Comparison of ENCODE assay signal across 27 mouse cellular contexts in the genomic region with DNA sequence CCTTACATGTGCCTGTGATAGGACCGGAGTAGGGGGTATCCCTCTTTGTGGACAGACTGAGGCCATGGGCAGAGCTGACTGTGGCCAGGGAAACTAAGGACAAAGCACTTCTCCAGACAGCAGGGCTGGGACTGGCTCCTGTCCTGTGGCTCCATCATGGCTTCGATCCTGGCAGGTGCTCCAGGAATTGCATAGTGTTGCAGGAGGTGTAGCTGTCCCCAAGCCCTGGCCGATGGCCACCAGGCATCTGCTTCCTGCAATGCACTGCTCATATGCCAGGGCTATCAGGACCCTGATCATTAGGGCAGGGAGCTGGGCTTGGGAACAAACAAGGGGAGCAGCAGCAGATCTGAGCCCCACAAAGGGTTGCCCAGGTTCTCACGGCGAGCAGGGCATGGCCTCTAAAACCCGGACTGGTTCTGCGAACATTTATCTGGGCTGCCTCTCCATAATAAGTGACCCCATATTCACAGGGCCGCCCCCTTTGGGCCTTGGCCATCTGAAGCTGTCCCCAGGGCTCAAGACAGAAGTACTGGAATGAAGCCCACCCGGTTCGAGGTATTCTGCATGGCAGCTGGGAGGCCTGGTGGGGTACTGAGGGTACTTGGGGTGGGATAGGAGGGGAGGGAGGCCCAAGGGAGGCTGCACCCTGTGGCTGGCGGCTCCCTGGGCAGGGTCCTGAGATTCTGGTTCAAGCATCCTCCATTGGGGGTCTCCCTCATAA. TPM values are rescaled to one million over a fixed set of nuclear protein-coding genes. Genes with fewer than 3 reads are reported as not detected.
DNase-seq lines count a peak whose midpoint lies in the region; ATAC-seq and TF ChIP-seq lines count a peak whose summit lies in the region.
"Had no signal": no experiment of that assay in that cellular context is flagged by ENCODE, and none has a peak within 500 bp of the region (broad histone marks: within the 10 kb centered on the region; RNA-seq: fewer than 3 reads in every experiment).

No protein-coding gene starts in this region.

- H3K36me3 ChIP-seq in hindbrain, embryonic 13.5 days: peaks cover 62% of the 10 kb centered on the region
- peaks cover 27% of the 10 kb centered on the region for H3K36me3 ChIP-seq in hindbrain, embryonic 14.5 days (replicated peaks; ENCODE audit: control insufficient read depth, insufficient read depth)
- peaks cover 57% of the 10 kb centered on the region for H3K36me3 ChIP-seq in liver, embryonic 13.5 days
- peaks cover 5% of the 10 kb centered on the region for H3K36me3 ChIP-seq in liver, postnatal 0 days (replicated peaks; ENCODE audit: insufficient read depth, low read length)
- no peaks in the 10 kb centered on the region; the same call in 1 of the 2 replicates for H3K36me3 ChIP-seq in forebrain, embryonic 16.5 days (ENCODE audit: control insufficient read depth, insufficient read depth)

- no peak for TF ChIP-seq CTCF in liver, postnatal 0 days (IDR thresholded peaks at IDR 0.05; ENCODE audit: low read depth)

- ATAC-seq in hindbrain, embryonic 13.5 days (ENCODE audit: low FRiP score): no peak
- ATAC-seq in hindbrain, embryonic 14.5 days (ENCODE audit: low FRiP score): no peak
- no peak for ATAC-seq in liver, embryonic 13.5 days (ENCODE audit: low read depth)
- no peak for ATAC-seq in liver, postnatal 0 days
- no peak for ATAC-seq in forebrain, embryonic 16.5 days
- ATAC-seq: intestine, embryonic 15.5 days had no signal

- H3K4me2 ChIP-seq in hindbrain, embryonic 13.5 days: no peak overlapping the region
- no peak overlapping the region for H3K4me2 ChIP-seq in hindbrain, embryonic 14.5 days (replicated peaks)
- H3K4me2 ChIP-seq in liver, embryonic 13.5 days: no peak overlapping the region
- H3K4me2 ChIP-seq in liver, postnatal 0 days (ENCODE audit: low read depth, low read length): no peak overlapping the region
- H3K4me2 ChIP-seq in forebrain, embryonic 16.5 days (ENCODE audit: low read length): no peak overlapping the region
- H3K4me2 ChIP-seq: embryonic facial prominence, embryonic 12.5 days; intestine, embryonic 15.5 days; limb, embryonic 12.5 days; neural tube, embryonic 15.5 days had no signal

- H3K27ac ChIP-seq in hindbrain, embryonic 13.5 days: 0 out of 2 replicates have a peak overlapping the region, but pooled peaks have one; percentile 19
- H3K27ac ChIP-seq in hindbrain, embryonic 14.5 days: no peak overlapping the region
- H3K27ac ChIP-seq in liver, embryonic 13.5 days: peak overlapping the region; percentile 98
- no peak overlapping the region for H3K27ac ChIP-seq in liver, postnatal 0 days (ENCODE audit: low read depth)
- no peak overlapping the region for H3K27ac ChIP-seq in forebrain, embryonic 16.5 days (ENCODE audit: low read length)
- H3K27ac ChIP-seq: embryonic facial prominence, embryonic 12.5 days; gastrocnemius, adult 2 months; intestine, embryonic 15.5 days; limb, embryonic 12.5 days; midbrain, embryonic 10.5 days; neural tube, embryonic 15.5 days; stomach, postnatal 0 days had no signal

- H3K27me3 ChIP-seq in hindbrain, embryonic 13.5 days: peaks cover 7% of the 10 kb centered on the region
- no peaks in the 10 kb centered on the region for H3K27me3 ChIP-seq in hindbrain, embryonic 14.5 days (ENCODE audit: control insufficient read depth, insufficient read depth, low read length)
- peaks cover 3% of the 10 kb centered on the region for H3K27me3 ChIP-seq in liver, embryonic 13.5 days
- no peaks in the 10 kb centered on the region for H3K27me3 ChIP-seq in liver, postnatal 0 days (ENCODE audit: insufficient read depth, low read length)
- no peaks in the 10 kb centered on the region for H3K27me3 ChIP-seq in forebrain, embryonic 16.5 days (replicated peaks; ENCODE audit: control insufficient read depth, insufficient read depth, low read length)
- H3K27me3 ChIP-seq: CH12.LX; neural tube, embryonic 15.5 days had no signal

- H3K4me3 ChIP-seq in hindbrain, embryonic 13.5 days: no peak overlapping the region
- H3K4me3 ChIP-seq in hindbrain, embryonic 14.5 days (replicated peaks; ENCODE audit: low read length): no peak overlapping the region
- no peak overlapping the region for H3K4me3 ChIP-seq in liver, embryonic 13.5 days (replicated peaks)
- H3K4me3 ChIP-seq in liver, postnatal 0 days (ENCODE audit: low read depth, low read length): no peak overlapping the region
- no peak overlapping the region for H3K4me3 ChIP-seq in forebrain, embryonic 16.5 days (replicated peaks; ENCODE audit: low read length)
- H3K4me3 ChIP-seq: embryonic facial prominence, embryonic 12.5 days; gastrocnemius, adult 2 months; intestine, embryonic 15.5 days; limb, embryonic 12.5 days; midbrain, embryonic 10.5 days; neural tube, embryonic 15.5 days had no signal

- no peak for TF ChIP-seq EP300 in liver, postnatal 0 days (IDR thresholded peaks at IDR 0.05; ENCODE audit: low read depth)

- WGBS in hindbrain, embryonic 13.5 days: 94% methylated on average over 11 of the region's 11 CpGs
- WGBS in hindbrain, embryonic 14.5 days: 89% methylated on average over 11 of the region's 11 CpGs
- WGBS in liver, embryonic 13.5 days (ENCODE audit: insufficient replicate concordance): 91% methylated on average over 11 of the region's 11 CpGs
- 90% methylated on average over 11 of the region's 11 CpGs for WGBS in liver, postnatal 0 days (ENCODE audit: insufficient replicate concordance)
- 95% methylated on average over 11 of the region's 11 CpGs for WGBS in forebrain, embryonic 16.5 days

- H3K4me1 ChIP-seq in hindbrain, embryonic 13.5 days (replicated peaks): peaks cover 16% of the 10 kb centered on the region; the same call in 1 of the 2 replicates
- no peaks in the 10 kb centered on the region for H3K4me1 ChIP-seq in hindbrain, embryonic 14.5 days (replicated peaks; ENCODE audit: control insufficient read depth, insufficient read depth, low read length)
- H3K4me1 ChIP-seq in liver, embryonic 13.5 days (replicated peaks): peaks cover 58% of the 10 kb centered on the region
- H3K4me1 ChIP-seq in liver, postnatal 0 days (ENCODE audit: insufficient read depth): peaks cover 15% of the 10 kb centered on the region; the same call in 1 of the 2 replicates
- H3K4me1 ChIP-seq in forebrain, embryonic 16.5 days (replicated peaks; ENCODE audit: control insufficient read depth, insufficient read depth, low read length): 0 out of 2 replicates have a peak, but pooled peaks cover 4% of the 10 kb centered on the region
- H3K4me1 ChIP-seq: intestine, embryonic 15.5 days; limb, embryonic 12.5 days; neural tube, embryonic 15.5 days had no signal

- DNase-seq in hindbrain, embryonic 14.5 days (ENCODE audit: low spot score): no peak
- no peak for DNase-seq in liver, embryonic 13.5 days
- DNase-seq in liver, postnatal 0 days: no peak
- peak; percentile 75 for DNase-seq in cerebellum, adult 9-10 months
- peak; percentile 49 to 51 for DNase-seq in cerebellum, postnatal 36 days
- DNase-seq: adrenal gland, adult 8-10 months; B cell, adult 2 months; gastrocnemius, adult 2 months; heart, postnatal 4 days; kidney, adult 8-10 months; kidney, postnatal 10 days; lung, adult 18-20 months; lung, postnatal 10 days; thymus, adult 2 months; thymus, postnatal 4 days had no signal

- no peaks in the 10 kb centered on the region for H3K9me3 ChIP-seq in hindbrain, embryonic 13.5 days
- no peaks in the 10 kb centered on the region for H3K9me3 ChIP-seq in hindbrain, embryonic 14.5 days (ENCODE audit: control insufficient read depth, low read length)
- H3K9me3 ChIP-seq in liver, embryonic 13.5 days (replicated peaks): no peaks in the 10 kb centered on the region
- no peaks in the 10 kb centered on the region for H3K9me3 ChIP-seq in liver, postnatal 0 days (ENCODE audit: low read length)
- H3K9me3 ChIP-seq in forebrain, embryonic 16.5 days (ENCODE audit: control insufficient read depth, low read length): no peaks in the 10 kb centered on the region
- H3K9me3 ChIP-seq: embryonic facial prominence, embryonic 12.5 days; intestine, embryonic 15.5 days; limb, embryonic 12.5 days; midbrain, embryonic 10.5 days; neural tube, embryonic 15.5 days had no signal

- no peak overlapping the region for H3K9ac ChIP-seq in hindbrain, embryonic 13.5 days
- no peak overlapping the region for H3K9ac ChIP-seq in hindbrain, embryonic 14.5 days
- H3K9ac ChIP-seq in liver, embryonic 13.5 days: no peak overlapping the region
- H3K9ac ChIP-seq in liver, postnatal 0 days (replicated peaks): no peak overlapping the region
- no peak overlapping the region for H3K9ac ChIP-seq in forebrain, embryonic 16.5 days (replicated peaks; ENCODE audit: low read depth, low read length)
- H3K9ac ChIP-seq: embryonic facial prominence, embryonic 12.5 days; intestine, embryonic 15.5 days; limb, embryonic 12.5 days; neural tube, embryonic 15.5 days had no signal

RNA-seq across cellular contexts. Expression of gene A930017K11Rik, which starts 6.6 kb away (rescaled TPM):
- polyA plus RNA-seq in hindbrain, embryonic 13.5 days (2015; fragmentation: Nextera tagmentation; extraction: Ambion mirVana): 0.56 and 0.77 TPM in 2 replicates
- 0.44 and 1.8 TPM in 2 replicates for polyA plus RNA-seq in hindbrain, embryonic 14.5 days (2014; fragmentation: Nextera tagmentation; extraction: Ambion mirVana)
- 0.24 and 0.32 TPM in 2 replicates for polyA plus RNA-seq in liver, embryonic 13.5 days (2015; fragmentation: Nextera tagmentation; extraction: Ambion mirVana)
- not detected in 2 replicates for polyA plus RNA-seq in liver, postnatal 0 days (2015; fragmentation: Nextera tagmentation; extraction: Ambion mirVana)
- 0.21 TPM in 1 of 2 replicates, not detected in the other for polyA plus RNA-seq in forebrain, embryonic 16.5 days (2015; fragmentation: Nextera tagmentation; extraction: Ambion mirVana)
- polyA plus RNA-seq: forebrain, embryonic 11.5 days; heart, embryonic 16.5 days; small intestine, adult 2 months; stomach, postnatal 0 days had no signal

RNA-seq across cellular contexts. Expression of gene Nhlrc4, which starts 14.2 kb away (rescaled TPM):
- polyA plus RNA-seq in hindbrain, embryonic 13.5 days (2015; fragmentation: Nextera tagmentation; extraction: Ambion mirVana): 0.09 TPM in 1 of 2 replicates, not detected in the other
- 0.13 TPM in 1 of 2 replicates, not detected in the other for polyA plus RNA-seq in hindbrain, embryonic 14.5 days (2014; fragmentation: Nextera tagmentation; extraction: Ambion mirVana)
- 5.1 and 7.2 TPM in 2 replicates for polyA plus RNA-seq in liver, embryonic 13.5 days (2015; fragmentation: Nextera tagmentation; extraction: Ambion mirVana)
- 2.0 and 3.8 TPM in 2 replicates for polyA plus RNA-seq in liver, postnatal 0 days (2015; fragmentation: Nextera tagmentation; extraction: Ambion mirVana)
- not detected in 2 replicates for polyA plus RNA-seq in forebrain, embryonic 16.5 days (2015; fragmentation: Nextera tagmentation; extraction: Ambion mirVana)
- polyA plus RNA-seq: midbrain, embryonic 10.5 days; neural tube, embryonic 15.5 days; small intestine, adult 2 months; stomach, postnatal 0 days had no signal

RNA-seq across cellular contexts. Expression of gene Pigq, which starts 14.2 kb away (rescaled TPM):
- polyA plus RNA-seq in hindbrain, embryonic 13.5 days (2015; fragmentation: Nextera tagmentation; extraction: Ambion mirVana): 57.1 and 58.9 TPM in 2 replicates
- polyA plus RNA-seq in hindbrain, embryonic 14.5 days (2014; fragmentation: Nextera tagmentation; extraction: Ambion mirVana): 64.2 and 74.2 TPM in 2 replicates
- polyA plus RNA-seq in liver, embryonic 13.5 days (2015; fragmentation: Nextera tagmentation; extraction: Ambion mirVana): 126 and 152 TPM in 2 replicates
- polyA plus RNA-seq in liver, postnatal 0 days (2015; fragmentation: Nextera tagmentation; extraction: Ambion mirVana): 56.0 and 58.7 TPM in 2 replicates
- polyA plus RNA-seq in forebrain, embryonic 16.5 days (2015; fragmentation: Nextera tagmentation; extraction: Ambion mirVana): 56.3 and 61.2 TPM in 2 replicates

RNA-seq across cellular contexts. Expression of gene Capn15, which starts 26.7 kb away (rescaled TPM):
- 20.4 and 21.6 TPM in 2 replicates for polyA plus RNA-seq in hindbrain, embryonic 13.5 days (2015; fragmentation: Nextera tagmentation; extraction: Ambion mirVana)
- 21.5 and 27.5 TPM in 2 replicates for polyA plus RNA-seq in hindbrain, embryonic 14.5 days (2014; fragmentation: Nextera tagmentation; extraction: Ambion mirVana)
- polyA plus RNA-seq in liver, embryonic 13.5 days (2015; fragmentation: Nextera tagmentation; extraction: Ambion mirVana): 11.1 and 12.3 TPM in 2 replicates
- 6.6 and 8.3 TPM in 2 replicates for polyA plus RNA-seq in liver, postnatal 0 days (2015; fragmentation: Nextera tagmentation; extraction: Ambion mirVana)
- polyA plus RNA-seq in forebrain, embryonic 16.5 days (2015; fragmentation: Nextera tagmentation; extraction: Ambion mirVana): 16.5 and 23.3 TPM in 2 replicates

RNA-seq across cellular contexts. Expression of gene Rab40c, which starts 39.4 kb away (rescaled TPM):
- polyA plus RNA-seq in hindbrain, embryonic 13.5 days (2015; fragmentation: Nextera tagmentation; extraction: Ambion mirVana): 45.5 and 48.7 TPM in 2 replicates
- polyA plus RNA-seq in hindbrain, embryonic 14.5 days (2014; fragmentation: Nextera tagmentation; extraction: Ambion mirVana): 28.1 and 29.8 TPM in 2 replicates
- 6.5 and 7.0 TPM in 2 replicates for polyA plus RNA-seq in liver, embryonic 13.5 days (2015; fragmentation: Nextera tagmentation; extraction: Ambion mirVana)
- polyA plus RNA-seq in liver, postnatal 0 days (2015; fragmentation: Nextera tagmentation; extraction: Ambion mirVana): 6.5 and 7.3 TPM in 2 replicates
- 56.6 and 59.2 TPM in 2 replicates for polyA plus RNA-seq in forebrain, embryonic 16.5 days (2015; fragmentation: Nextera tagmentation; extraction: Ambion mirVana)

Comparison
In these comparisons a context has a peak if more than half of its experiments do, and no peak if none do; other contexts are left out.
1. H3K27ac ChIP-seq: peak in hindbrain, embryonic 13.5 days (single experiment) and liver, embryonic 13.5 days (single experiment); none in hindbrain, embryonic 14.5 days (single experiment), liver, postnatal 0 days (single experiment) and forebrain, embryonic 16.5 days (single experiment).
2. DNase-seq: peak in cerebellum, adult 9-10 months (single experiment) and cerebellum, postnatal 36 days (2 of 2); none in hindbrain, embryonic 14.5 days (single experiment), liver, embryonic 13.5 days (single experiment) and liver, postnatal 0 days (single experiment).